Mouse (Mus musculus) gastrocnemius, postnatal 36 days (tissue): ENCODE results near the gene Obox1. TPM values are rescaled to one million over a fixed set of nuclear protein-coding genes. Genes with fewer than 3 reads are reported as not detected.
"Not testable (repeated sequence)": the region's sequence is repeated elsewhere in the genome, so short reads cannot be mapped to it uniquely, and the experiment has no call there.

Experiments used
- DNase-seq, 2 experiments: peaks; one replicate each; pipeline ENCODE4 v3.0.0; 2022
- intact Hi-C: fragments of 180-260 bp; cut with DNase I; formaldehyde crosslinking; loops from one replicate; pipeline ENCODE4 v1.15.1; 2025
- long read RNA-seq, 2 experiments: library from polyadenylated mRNA; stranded (forward); transcript quantifications; one replicate each; pipeline ENCODE4 v2.0.0; 2021
- total RNA-seq, 2 experiments: library from RNA; stranded (reverse); gene quantifications; 2 replicates each; pipeline ENCODE4 v1.2.3; 2021

Gene Obox1
- not detected for total RNA-seq
- long read RNA-seq, experiment 1: 0 reads
- long read RNA-seq, experiment 2: 0 reads

GRCm38 (mm10) chr7:15388421-15388998 lies at the start of gene Obox1, which contains the start of gene Obox2:
Gene Obox1, plus strand, starts transcription at chr7:15388948.
Gene Obox2, plus strand, starts transcription at chr7:15388721.
- intact Hi-C loops, DNase-seq: not testable (repeated sequence)

GRCm38 (mm10) chr7:15399147-15399874 lies 10.6 kb downstream of the Obox1 start:
- intact Hi-C loops, DNase-seq: not testable (repeated sequence)

- intact Hi-C loops, DNase-seq: not testable (repeated sequence)
These were observed 18.1 kb downstream of the Obox1 start for GRCm38 (mm10) chr7:15406816-15407215.

- DNase-seq, intact Hi-C loops: not testable (repeated sequence)
These were observed 29.3 kb downstream of the Obox1 start for GRCm38 (mm10) chr7:15418046-15418445.

GRCm38 (mm10) chr7:15425537-15425936 lies 36.8 kb downstream of the Obox1 start:
- DNase-seq, intact Hi-C loops: not testable (repeated sequence)

GRCm38 (mm10) chr7:15509411-15509810 lies 120.7 kb downstream of the Obox1 start:
- intact Hi-C loops, DNase-seq: not testable (repeated sequence)

Other genes starting within 250 kb of the Obox1 start
- not detected for gene Obox2, start 227 bp upstream of the Obox1 start, total RNA-seq